Mouse (Mus musculus): Measurements from ENCODE around the gene Gnb2. TPM values are rescaled to one million over a fixed set of nuclear protein-coding genes. Genes with fewer than 3 reads are reported as not detected.

Gnb2 gene
- polyA plus RNA-seq, 1 experiment from 2014 or later = 437 TPM

DNA sequence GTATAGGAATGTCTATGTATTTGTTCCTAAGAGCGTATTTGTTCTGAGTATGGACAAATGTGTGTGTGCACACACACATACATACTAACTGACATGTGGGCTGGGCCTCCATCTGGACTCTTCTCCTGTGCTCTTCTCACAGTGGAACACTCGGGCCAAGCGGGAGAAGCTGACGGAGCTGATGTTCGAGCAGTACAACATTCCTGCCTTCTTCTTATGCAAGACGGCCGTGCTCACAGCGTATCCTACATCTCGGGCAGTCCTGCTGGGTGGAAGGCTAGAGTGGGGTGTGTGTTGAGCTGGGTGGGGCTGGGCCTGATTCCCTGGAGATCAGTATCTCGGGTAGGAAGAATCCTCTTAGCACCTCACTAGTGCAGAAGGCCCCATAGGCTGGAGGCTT is 29.7 kb upstream of the Gnb2 start:
- Histone ChIP-seq H3K4me2 (no peak overlapping the region), H3K9ac (no peak overlapping the region), H3K27ac (no peak overlapping the region), H3K27me3 (no peaks in the 10 kb centered on the region), H3K9me3 (no peaks in the 10 kb centered on the region), H3K4me3 (no peak overlapping the region), H3K36me3 (no peaks in the 10 kb centered on the region), H3K4me1 (no peaks in the 10 kb centered on the region)
- ATAC-seq (ENCODE audit: borderline replicate concordance, extremely low read depth, low FRiP score, low TSS enrichment) = no peak
- WGBS = 51% methylated on average over 10 of the region's 10 CpGs

DNA sequence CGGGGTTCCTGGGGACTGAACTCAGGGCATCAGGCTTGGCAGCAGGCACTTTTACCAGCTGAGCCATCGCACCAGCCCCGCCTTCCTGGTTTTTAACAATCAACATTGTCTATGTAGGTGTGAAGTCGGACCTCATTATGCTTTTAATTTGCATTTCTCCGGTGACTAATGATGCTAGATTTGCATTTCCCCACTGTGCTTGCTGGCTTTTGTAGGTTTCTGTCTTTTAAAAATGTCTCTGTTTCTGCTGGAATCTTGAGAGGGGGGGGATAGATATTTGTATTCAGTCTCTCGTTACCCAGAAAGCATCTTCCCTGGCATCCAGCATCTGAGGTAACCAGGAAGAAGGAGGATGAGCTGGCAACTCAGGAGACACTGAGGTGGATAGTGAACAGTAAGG is 28.2 kb upstream of the Gnb2 start:
- H3K36me3 ChIP-seq = no peaks in the 10 kb centered on the region
- no peaks in the 10 kb centered on the region for H3K4me1 ChIP-seq
- H3K9ac ChIP-seq = no peak overlapping the region
- no peak for ATAC-seq (ENCODE audit: borderline replicate concordance, extremely low read depth, low FRiP score, low TSS enrichment)
- H3K4me3 ChIP-seq = no peak overlapping the region
- no peaks in the 10 kb centered on the region for H3K9me3 ChIP-seq
- no peak overlapping the region for H3K4me2 ChIP-seq
- 57% methylated on average over 6 of the region's 6 CpGs for WGBS
- H3K27me3 ChIP-seq = no peaks in the 10 kb centered on the region
- no peak overlapping the region for H3K27ac ChIP-seq

DNA sequence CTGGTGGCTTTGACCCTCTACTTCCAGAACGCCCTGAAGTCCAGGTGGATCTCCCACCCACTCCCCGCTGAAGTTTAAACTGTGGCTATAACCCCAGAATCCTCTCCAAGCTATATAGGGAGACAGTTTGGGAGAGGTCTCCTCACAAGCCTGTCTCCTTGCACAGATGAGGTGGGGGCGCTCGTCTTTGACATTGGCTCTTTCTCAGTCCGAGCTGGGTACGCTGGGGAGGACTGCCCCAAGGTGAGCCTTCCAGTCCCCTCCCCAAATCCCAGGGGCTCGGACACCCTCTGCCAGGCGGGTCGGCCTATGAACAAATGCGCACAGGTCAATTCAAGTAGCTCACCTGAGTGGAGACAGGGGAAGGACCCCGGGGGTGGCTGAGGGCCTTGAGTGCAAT is 20.6 kb upstream of the Gnb2 start:
- WGBS = 43% methylated on average over 11 of the region's 11 CpGs
- H3K27ac ChIP-seq = no peak overlapping the region
- H3K9me3 ChIP-seq = no peaks in the 10 kb centered on the region
- no peak overlapping the region for H3K4me3 ChIP-seq
- ATAC-seq (ENCODE audit: borderline replicate concordance, extremely low read depth, low FRiP score, low TSS enrichment) = no peak
- H3K27me3 ChIP-seq = peaks cover 14% of the 10 kb centered on the region
- no peaks in the 10 kb centered on the region for H3K4me1 ChIP-seq
- H3K9ac ChIP-seq = no peak overlapping the region
- no peak overlapping the region for H3K4me2 ChIP-seq
- no peaks in the 10 kb centered on the region for H3K36me3 ChIP-seq

GRCm38 (mm10) chr5:137553411-137553837 is 20.1 kb upstream of the Gnb2 start, which contains the start of gene Actl6b:
Actl6b (plus strand) TSS chr5:137553517.
- no peaks in the 10 kb centered on the region for H3K4me1 ChIP-seq
- no peaks in the 10 kb centered on the region for H3K36me3 ChIP-seq
- H3K9ac ChIP-seq = no peak within 1 kb of the TSS
- H3K9me3 ChIP-seq = no peaks in the 10 kb centered on the region
- H3K27ac ChIP-seq = no peak within 1 kb of the TSS
- H3K27me3 ChIP-seq = peaks cover 14% of the 10 kb centered on the region
- no peak within 1 kb of the TSS; the same call in 1 of the 2 replicates for H3K4me3 ChIP-seq
- peak; percentile 72 for ATAC-seq (ENCODE audit: borderline replicate concordance, extremely low read depth, low FRiP score, low TSS enrichment)
- under 1% methylated on average over 37 of the region's 37 CpGs for WGBS
- H3K4me2 ChIP-seq = peak within 1 kb of the TSS; percentile 31

DNA sequence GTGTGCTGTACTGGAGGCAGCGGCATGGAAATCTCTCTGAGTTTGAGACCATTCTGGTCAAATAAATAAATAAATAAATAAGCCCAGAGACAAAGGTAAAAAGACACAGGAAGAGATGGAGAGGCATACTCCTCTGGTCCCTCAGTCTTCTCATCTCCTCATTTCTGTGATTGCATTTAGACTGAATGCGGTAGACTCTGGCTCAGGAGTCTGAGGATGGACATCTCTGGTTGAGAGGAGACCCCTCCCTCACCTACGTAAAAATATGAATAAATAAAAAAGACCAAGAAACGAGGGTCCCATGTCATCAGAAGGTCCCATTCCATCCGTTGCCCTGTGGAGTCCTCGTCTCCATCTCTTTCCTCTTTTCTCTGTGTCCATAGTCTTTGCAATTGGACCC is 19.7 kb upstream of the Gnb2 start:
- H3K27me3 ChIP-seq = peaks cover 14% of the 10 kb centered on the region
- no peaks in the 10 kb centered on the region for H3K9me3 ChIP-seq
- peak overlapping the region; percentile 31 for H3K4me2 ChIP-seq
- no peaks in the 10 kb centered on the region for H3K4me1 ChIP-seq
- WGBS = 21% methylated on average over 6 of the region's 6 CpGs
- no peak overlapping the region for H3K9ac ChIP-seq
- H3K36me3 ChIP-seq = no peaks in the 10 kb centered on the region
- ATAC-seq (ENCODE audit: borderline replicate concordance, extremely low read depth, low FRiP score, low TSS enrichment) = no peak
- H3K4me3 ChIP-seq = no peak overlapping the region; the same call in 1 of the 2 replicates
- no peak overlapping the region for H3K27ac ChIP-seq

- H3K9me3 ChIP-seq = no peaks in the 10 kb centered on the region
- 67% methylated on average over 5 of the region's 5 CpGs for WGBS
- H3K4me3 ChIP-seq = no peak overlapping the region
- no peak overlapping the region for H3K4me2 ChIP-seq
- H3K27ac ChIP-seq = no peak overlapping the region
- no peaks in the 10 kb centered on the region for H3K4me1 ChIP-seq
- no peak for ATAC-seq (ENCODE audit: borderline replicate concordance, extremely low read depth, low FRiP score, low TSS enrichment)
- H3K36me3 ChIP-seq = no peaks in the 10 kb centered on the region
- H3K27me3 ChIP-seq = peaks cover 14% of the 10 kb centered on the region
- H3K9ac ChIP-seq = no peak overlapping the region
These were observed 17.8 kb upstream of the Gnb2 start for GRCm38 (mm10) chr5:137551119-137551518.

DNA sequence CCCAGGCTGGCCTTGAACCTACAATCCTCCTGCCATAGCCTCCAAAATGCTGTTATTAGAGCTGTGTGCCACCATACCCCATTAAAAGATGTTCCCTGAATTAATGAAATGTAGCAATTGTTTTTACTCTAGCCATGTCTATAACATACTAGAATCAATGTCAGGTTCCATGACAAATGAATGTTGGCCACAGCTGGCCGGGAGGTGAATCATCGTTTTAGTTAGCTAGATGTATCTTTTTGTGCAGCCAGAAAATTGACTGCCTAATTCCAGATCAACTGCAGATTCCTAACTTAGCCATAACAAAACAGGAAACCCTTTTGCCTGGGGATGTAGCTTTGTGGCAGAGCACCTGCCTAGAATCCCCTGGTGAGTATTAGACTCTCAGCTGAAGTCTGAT is 16.5 kb upstream of the Gnb2 start:
- 63% methylated on average over 2 of the region's 2 CpGs for WGBS
- no peak for ATAC-seq (ENCODE audit: borderline replicate concordance, extremely low read depth, low FRiP score, low TSS enrichment)

DNA sequence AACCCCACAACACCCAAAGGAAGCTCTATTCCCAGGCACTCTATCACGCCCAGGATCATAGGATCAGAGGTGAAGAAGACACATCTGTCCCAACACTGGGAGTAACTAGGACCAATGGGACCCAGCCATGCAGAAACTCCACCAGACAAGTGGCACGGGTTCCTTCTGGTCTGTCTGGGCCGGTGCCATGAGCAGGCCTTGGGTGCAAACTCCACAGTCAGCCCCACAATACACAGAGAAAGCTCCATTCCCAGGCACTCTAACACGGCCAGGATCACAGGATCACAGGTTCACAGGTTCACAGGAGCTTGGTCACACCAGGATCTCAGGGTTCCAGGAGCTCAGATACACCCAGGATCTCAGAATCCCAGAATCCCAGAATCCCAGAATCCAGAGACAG is 12.3 kb upstream of the Gnb2 start:
- Histone ChIP-seq H3K27ac (no peak overlapping the region), H3K27me3 (no peaks in the 10 kb centered on the region), H3K4me1 (no peaks in the 10 kb centered on the region), H3K9me3 (no peaks in the 10 kb centered on the region), H3K36me3 (no peaks in the 10 kb centered on the region), H3K4me2 (no peak overlapping the region), H3K4me3 (no peak overlapping the region), H3K9ac (no peak overlapping the region)
- WGBS = 60% methylated on average over 4 of the region's 4 CpGs
- no peak for ATAC-seq (ENCODE audit: borderline replicate concordance, extremely low read depth, low FRiP score, low TSS enrichment)

More for the DNA sequence above, 16.5 kb upstream of the Gnb2 start:
- Histone ChIP-seq H3K9ac (no peak overlapping the region), H3K4me3 (no peak overlapping the region), H3K4me2 (no peak overlapping the region), H3K27me3 (peaks cover 14% of the 10 kb centered on the region), H3K9me3 (no peaks in the 10 kb centered on the region), H3K27ac (no peak overlapping the region), H3K36me3 (no peaks in the 10 kb centered on the region), H3K4me1 (no peaks in the 10 kb centered on the region)

DNA sequence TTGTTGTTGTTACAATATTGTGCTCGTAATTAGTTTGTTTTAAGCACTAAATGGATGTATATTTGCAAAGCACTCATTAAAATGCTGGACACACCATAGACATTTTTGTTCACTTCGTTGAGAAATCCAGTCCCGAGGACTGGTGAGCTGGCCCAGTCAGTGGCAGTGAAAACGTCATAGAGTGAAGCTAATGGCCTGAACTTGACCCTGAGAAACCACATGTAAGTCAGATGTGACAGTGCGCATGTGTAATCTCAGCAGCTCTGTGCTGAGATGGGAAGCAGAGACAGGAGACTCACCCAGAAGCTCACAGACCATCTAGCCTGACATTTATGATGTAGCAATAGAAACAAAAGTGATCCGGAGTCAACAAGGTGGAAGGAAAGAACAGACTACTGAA is 11.6 kb upstream of the Gnb2 start:
- H3K9me3 ChIP-seq = no peaks in the 10 kb centered on the region
- ATAC-seq (ENCODE audit: borderline replicate concordance, extremely low read depth, low FRiP score, low TSS enrichment) = no peak
- no peaks in the 10 kb centered on the region for H3K4me1 ChIP-seq
- no peak overlapping the region for H3K27ac ChIP-seq
- no peaks in the 10 kb centered on the region for H3K27me3 ChIP-seq
- H3K9ac ChIP-seq = no peak overlapping the region
- no peak overlapping the region for H3K4me3 ChIP-seq
- 60% methylated on average over 6 of the region's 6 CpGs for WGBS
- no peak overlapping the region for H3K4me2 ChIP-seq
- no peaks in the 10 kb centered on the region for H3K36me3 ChIP-seq

DNA sequence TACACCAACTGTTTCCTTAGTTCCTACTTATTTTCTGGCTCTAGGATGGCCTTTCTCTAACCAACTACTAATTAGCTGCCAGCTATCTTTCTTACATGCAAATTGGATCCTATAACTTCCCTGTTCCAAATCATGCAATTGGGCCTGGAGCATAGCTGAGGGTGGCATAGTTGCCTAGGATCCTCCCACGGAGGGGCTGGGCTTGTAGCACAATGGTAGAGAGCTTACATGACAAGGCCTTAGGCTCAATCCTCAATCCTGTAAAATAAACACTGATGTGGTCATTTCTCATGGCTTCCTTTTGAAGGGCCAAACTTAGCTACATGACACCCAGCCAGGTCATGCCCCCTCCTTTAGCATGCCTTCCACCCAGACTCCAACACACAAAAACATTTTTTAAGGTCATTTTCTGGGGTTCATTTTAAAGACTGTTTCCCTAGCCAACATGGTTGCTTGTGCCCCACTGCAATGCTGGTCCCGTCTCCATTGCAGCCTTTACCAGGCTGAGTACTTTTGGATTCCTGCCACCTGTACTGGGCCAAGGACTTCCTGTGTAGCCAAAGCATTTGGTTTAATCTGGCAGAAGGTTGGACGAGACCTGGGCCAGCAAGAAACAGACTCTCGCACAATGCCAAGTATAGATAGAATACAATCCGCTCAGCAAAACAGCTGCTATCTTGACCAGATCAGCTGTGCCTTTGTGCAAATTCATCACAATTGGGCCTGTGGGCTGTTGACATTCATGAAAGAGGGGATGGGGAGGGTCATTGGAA is 8.6 kb upstream of the Gnb2 start:
- H3K36me3 ChIP-seq = no peaks in the 10 kb centered on the region
- WGBS = 57% methylated on average over 5 of the region's 5 CpGs
- no peak overlapping the region for H3K27ac ChIP-seq
- H3K9me3 ChIP-seq = no peaks in the 10 kb centered on the region
- H3K4me3 ChIP-seq = no peak overlapping the region
- no peaks in the 10 kb centered on the region for H3K27me3 ChIP-seq
- H3K4me2 ChIP-seq = no peak overlapping the region
- H3K9ac ChIP-seq = no peak overlapping the region
- no peak for ATAC-seq (ENCODE audit: borderline replicate concordance, extremely low read depth, low FRiP score, low TSS enrichment)
- 0 out of 2 replicates have a peak, but pooled peaks cover 3% of the 10 kb centered on the region for H3K4me1 ChIP-seq

DNA sequence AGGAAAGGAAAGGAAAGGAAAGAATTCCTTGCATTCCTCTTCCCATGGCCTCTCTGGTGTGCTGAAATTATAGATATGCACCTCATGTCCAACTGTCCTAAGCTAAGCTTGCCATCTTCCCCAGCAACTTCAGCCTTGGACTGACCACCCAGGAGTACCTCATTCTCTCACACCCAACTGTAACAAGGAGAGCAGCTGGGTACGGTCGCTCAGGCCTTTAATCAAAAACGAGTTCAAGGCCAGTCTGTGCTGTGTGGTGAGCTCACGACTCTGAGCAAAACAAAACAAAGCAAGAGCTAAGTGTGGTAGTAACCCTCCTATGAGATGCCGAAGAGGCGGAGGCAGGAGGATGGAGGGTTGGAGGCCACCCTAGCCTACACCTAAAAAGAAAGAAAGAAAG is 7.7 kb upstream of the Gnb2 start:
- Histone ChIP-seq H3K27me3 (no peaks in the 10 kb centered on the region), H3K36me3 (no peaks in the 10 kb centered on the region), H3K9ac (no peak overlapping the region), H3K9me3 (no peaks in the 10 kb centered on the region), H3K4me1 (0 out of 2 replicates have a peak, but pooled peaks cover 3% of the 10 kb centered on the region), H3K27ac (no peak overlapping the region), H3K4me2 (no peak overlapping the region), H3K4me3 (no peak overlapping the region)
- WGBS = 66% methylated on average over 6 of the region's 6 CpGs
- no peak for ATAC-seq (ENCODE audit: borderline replicate concordance, extremely low read depth, low FRiP score, low TSS enrichment)

DNA sequence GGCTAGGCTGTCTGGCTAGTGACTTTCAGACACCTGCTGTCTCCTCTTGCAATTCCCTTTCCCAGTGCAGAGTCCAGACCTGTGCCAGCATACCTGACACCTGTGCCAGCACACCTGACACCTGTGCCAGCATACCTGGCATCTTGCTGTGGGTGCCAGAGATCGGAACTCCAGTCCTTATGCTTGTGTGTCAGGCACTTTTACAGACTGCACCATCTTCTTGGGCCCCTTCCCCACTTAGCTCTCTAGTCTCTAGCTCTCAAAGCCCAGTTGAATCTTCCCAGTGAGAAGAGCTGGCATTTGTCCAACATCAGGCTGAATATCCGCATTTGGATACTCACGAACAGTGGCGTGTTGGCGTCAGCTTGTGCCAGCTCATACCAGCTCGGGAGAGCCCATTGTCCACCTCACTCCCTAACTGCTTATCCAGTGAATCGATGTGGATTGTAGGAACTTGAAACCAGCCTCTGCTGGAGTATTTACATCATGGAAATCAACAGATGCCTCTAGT is 6.0 kb upstream of the Gnb2 start:
- Histone ChIP-seq H3K9ac (no peak overlapping the region), H3K4me1 (0 out of 2 replicates have a peak, but pooled peaks cover 3% of the 10 kb centered on the region), H3K27ac (no peak overlapping the region), H3K36me3 (no peaks in the 10 kb centered on the region), H3K4me3 (no peak overlapping the region), H3K9me3 (no peaks in the 10 kb centered on the region), H3K27me3 (no peaks in the 10 kb centered on the region), H3K4me2 (no peak overlapping the region)
- no peak for ATAC-seq (ENCODE audit: borderline replicate concordance, extremely low read depth, low FRiP score, low TSS enrichment)
- WGBS = 36% methylated on average over 7 of the region's 7 CpGs

Measured in lung, embryonic 15.5 days (tissue).